Mouse (Mus musculus): ENCODE data around the gene Vps4b. TPM values are rescaled to one million over a fixed set of nuclear protein-coding genes. Genes with fewer than 3 reads are reported as not detected.
A peak's percentile ranks its signal among the peaks of the same experiment; 100 is the strongest.

Vps4b gene
- 54.7 and 81.9 TPM in 2 replicates for polyA plus RNA-seq (2014; fragmentation: Nextera tagmentation; extraction: Ambion mirVana)

GRCm38 (mm10) chr1:106796542-106796924, at the start of gene Vps4b:
Vps4b (minus strand) TSS chr1:106796728.
- Histone ChIP-seq H3K4me1 (ENCODE audit: control insufficient read depth, insufficient read depth, low read length) (peaks cover 14% of the 10 kb centered on the region), H3K27me3 (ENCODE audit: control insufficient read depth, insufficient read depth, low read length) (no peaks in the 10 kb centered on the region), H3K4me2 (replicated peaks; ENCODE audit: low read depth, low read length) (peak within 1 kb of the TSS; percentile 71), H3K9ac (ENCODE audit: low read depth, low read length) (peak within 1 kb of the TSS; percentile 96), H3K9me3 (ENCODE audit: control insufficient read depth, low read length) (no peaks in the 10 kb centered on the region), H3K4me3 (ENCODE audit: low read length) (peak within 1 kb of the TSS; percentile 78), H3K27ac (ENCODE audit: low read depth, low read length) (peak within 1 kb of the TSS; percentile 89), H3K36me3 (ENCODE audit: control insufficient read depth, insufficient read depth, low read length) (no peaks in the 10 kb centered on the region)
- peak; percentile 99 for ATAC-seq (ENCODE audit: low FRiP score, low TSS enrichment)
- under 1% methylated on average over 23 of the region's 23 CpGs for WGBS

GRCm38 (mm10) chr1:106828784-106829183, 32.3 kb upstream of the Vps4b start:
- H3K27ac ChIP-seq (ENCODE audit: low read depth, low read length), result no peak overlapping the region
- no peak for ATAC-seq (ENCODE audit: low FRiP score, low TSS enrichment)
- H3K4me2 ChIP-seq (replicated peaks; ENCODE audit: low read depth, low read length), result no peak overlapping the region
- no peaks in the 10 kb centered on the region for H3K36me3 ChIP-seq (ENCODE audit: control insufficient read depth, insufficient read depth, low read length)
- H3K9me3 ChIP-seq (ENCODE audit: control insufficient read depth, low read length), result no peaks in the 10 kb centered on the region; the same call in 1 of the 2 replicates
- no peak overlapping the region for H3K4me3 ChIP-seq (ENCODE audit: low read length)
- H3K9ac ChIP-seq (ENCODE audit: low read depth, low read length), result no peak overlapping the region
- H3K4me1 ChIP-seq (ENCODE audit: control insufficient read depth, insufficient read depth, low read length), result no peaks in the 10 kb centered on the region
- 75% methylated on average over 4 of the region's 4 CpGs for WGBS
- no peaks in the 10 kb centered on the region for H3K27me3 ChIP-seq (ENCODE audit: control insufficient read depth, insufficient read depth, low read length)

GRCm38 (mm10) chr1:106822297-106822696, 25.8 kb upstream of the Vps4b start:
- Histone ChIP-seq H3K27me3 (ENCODE audit: control insufficient read depth, insufficient read depth, low read length) (no peaks in the 10 kb centered on the region), H3K27ac (ENCODE audit: low read depth, low read length) (no peak overlapping the region), H3K4me1 (ENCODE audit: control insufficient read depth, insufficient read depth, low read length) (no peaks in the 10 kb centered on the region), H3K9me3 (ENCODE audit: control insufficient read depth, low read length) (no peaks in the 10 kb centered on the region), H3K36me3 (ENCODE audit: control insufficient read depth, insufficient read depth, low read length) (no peaks in the 10 kb centered on the region), H3K4me2 (replicated peaks; ENCODE audit: low read depth, low read length) (no peak overlapping the region), H3K9ac (ENCODE audit: low read depth, low read length) (no peak overlapping the region), H3K4me3 (ENCODE audit: low read length) (no peak overlapping the region)
- WGBS, result 75% methylated on average over 3 of the region's 3 CpGs
- no peak for ATAC-seq (ENCODE audit: low FRiP score, low TSS enrichment)

- no peak for ATAC-seq (ENCODE audit: low FRiP score, low TSS enrichment)
Observed at GRCm38 (mm10) chr1:106818323-106818722, 21.8 kb upstream of the Vps4b start.

GRCm38 (mm10) chr1:106816766-106817165, 20.2 kb upstream of the Vps4b start:
- no peak overlapping the region for H3K9ac ChIP-seq (ENCODE audit: low read depth, low read length)
- 85% methylated on average over 11 of the region's 11 CpGs for WGBS
- H3K36me3 ChIP-seq (ENCODE audit: control insufficient read depth, insufficient read depth, low read length), result no peaks in the 10 kb centered on the region
- no peaks in the 10 kb centered on the region for H3K9me3 ChIP-seq (ENCODE audit: control insufficient read depth, low read length)
- H3K4me2 ChIP-seq (replicated peaks; ENCODE audit: low read depth, low read length), result no peak overlapping the region
- H3K4me1 ChIP-seq (ENCODE audit: control insufficient read depth, insufficient read depth, low read length), result no peaks in the 10 kb centered on the region
- H3K27ac ChIP-seq (ENCODE audit: low read depth, low read length), result no peak overlapping the region
- H3K27me3 ChIP-seq (ENCODE audit: control insufficient read depth, insufficient read depth, low read length), result no peaks in the 10 kb centered on the region
- ATAC-seq (ENCODE audit: low FRiP score, low TSS enrichment), result no peak
- no peak overlapping the region for H3K4me3 ChIP-seq (ENCODE audit: low read length)

More at GRCm38 (mm10) chr1:106818323-106818722, 21.8 kb upstream of the Vps4b start:
- Histone ChIP-seq H3K4me2 (replicated peaks; ENCODE audit: low read depth, low read length) (no peak overlapping the region), H3K27me3 (ENCODE audit: control insufficient read depth, insufficient read depth, low read length) (no peaks in the 10 kb centered on the region), H3K36me3 (ENCODE audit: control insufficient read depth, insufficient read depth, low read length) (no peaks in the 10 kb centered on the region), H3K27ac (ENCODE audit: low read depth, low read length) (no peak overlapping the region), H3K9ac (ENCODE audit: low read depth, low read length) (no peak overlapping the region), H3K4me1 (ENCODE audit: control insufficient read depth, insufficient read depth, low read length) (no peaks in the 10 kb centered on the region), H3K4me3 (ENCODE audit: low read length) (no peak overlapping the region), H3K9me3 (ENCODE audit: control insufficient read depth, low read length) (no peaks in the 10 kb centered on the region)
- WGBS, result 25% methylated on average over 4 of the region's 4 CpGs

- ATAC-seq (ENCODE audit: low FRiP score, low TSS enrichment), result no peak
- H3K4me2 ChIP-seq (replicated peaks; ENCODE audit: low read depth, low read length), result no peak overlapping the region
- no peaks in the 10 kb centered on the region for H3K9me3 ChIP-seq (ENCODE audit: control insufficient read depth, low read length)
- 89% methylated on average over 6 of the region's 6 CpGs for WGBS
- no peak overlapping the region for H3K4me3 ChIP-seq (ENCODE audit: low read length)
- no peaks in the 10 kb centered on the region for H3K27me3 ChIP-seq (ENCODE audit: control insufficient read depth, insufficient read depth, low read length)
- H3K27ac ChIP-seq (ENCODE audit: low read depth, low read length), result no peak overlapping the region
- H3K9ac ChIP-seq (ENCODE audit: low read depth, low read length), result no peak overlapping the region
- no peaks in the 10 kb centered on the region for H3K4me1 ChIP-seq (ENCODE audit: control insufficient read depth, insufficient read depth, low read length)
- no peaks in the 10 kb centered on the region for H3K36me3 ChIP-seq (ENCODE audit: control insufficient read depth, insufficient read depth, low read length)
Observed at GRCm38 (mm10) chr1:106815265-106815664, 18.7 kb upstream of the Vps4b start.

GRCm38 (mm10) chr1:106814864-106815263, 18.3 kb upstream of the Vps4b start:
- no peak overlapping the region for H3K4me2 ChIP-seq (replicated peaks; ENCODE audit: low read depth, low read length)
- WGBS, result 70% methylated on average over 5 of the region's 5 CpGs
- ATAC-seq (ENCODE audit: low FRiP score, low TSS enrichment), result no peak

GRCm38 (mm10) chr1:106799931-106800330, 3.4 kb upstream of the Vps4b start:
- Histone ChIP-seq H3K4me1 (ENCODE audit: control insufficient read depth, insufficient read depth, low read length) (peaks cover 7% of the 10 kb centered on the region), H3K4me3 (ENCODE audit: low read length) (no peak overlapping the region), H3K36me3 (ENCODE audit: control insufficient read depth, insufficient read depth, low read length) (no peaks in the 10 kb centered on the region), H3K9me3 (ENCODE audit: control insufficient read depth, low read length) (no peaks in the 10 kb centered on the region), H3K4me2 (replicated peaks; ENCODE audit: low read depth, low read length) (no peak overlapping the region), H3K27me3 (ENCODE audit: control insufficient read depth, insufficient read depth, low read length) (no peaks in the 10 kb centered on the region), H3K9ac (ENCODE audit: low read depth, low read length) (no peak overlapping the region), H3K27ac (ENCODE audit: low read depth, low read length) (no peak overlapping the region)
- ATAC-seq (ENCODE audit: low FRiP score, low TSS enrichment), result no peak
- 76% methylated on average over 3 of the region's 3 CpGs for WGBS

More at GRCm38 (mm10) chr1:106814864-106815263, 18.3 kb upstream of the Vps4b start:
- H3K9me3 ChIP-seq (ENCODE audit: control insufficient read depth, low read length), result no peaks in the 10 kb centered on the region
- H3K27ac ChIP-seq (ENCODE audit: low read depth, low read length), result no peak overlapping the region
- H3K27me3 ChIP-seq (ENCODE audit: control insufficient read depth, insufficient read depth, low read length), result no peaks in the 10 kb centered on the region
- H3K4me1 ChIP-seq (ENCODE audit: control insufficient read depth, insufficient read depth, low read length), result no peaks in the 10 kb centered on the region
- no peak overlapping the region for H3K4me3 ChIP-seq (ENCODE audit: low read length)
- no peak overlapping the region for H3K9ac ChIP-seq (ENCODE audit: low read depth, low read length)
- H3K36me3 ChIP-seq (ENCODE audit: control insufficient read depth, insufficient read depth, low read length), result no peaks in the 10 kb centered on the region

- H3K27me3 ChIP-seq (ENCODE audit: control insufficient read depth, insufficient read depth, low read length), result no peaks in the 10 kb centered on the region
- H3K9ac ChIP-seq (ENCODE audit: low read depth, low read length), result no peak overlapping the region
- WGBS, result 46% methylated on average over 1 of the region's 1 CpGs
- peaks cover 12% of the 10 kb centered on the region for H3K4me1 ChIP-seq (ENCODE audit: control insufficient read depth, insufficient read depth, low read length)
- no peak overlapping the region for H3K4me2 ChIP-seq (replicated peaks; ENCODE audit: low read depth, low read length)
- H3K4me3 ChIP-seq (ENCODE audit: low read length), result no peak overlapping the region
- H3K36me3 ChIP-seq (ENCODE audit: control insufficient read depth, insufficient read depth, low read length), result no peaks in the 10 kb centered on the region
- H3K9me3 ChIP-seq (ENCODE audit: control insufficient read depth, low read length), result no peaks in the 10 kb centered on the region
- no peak overlapping the region for H3K27ac ChIP-seq (ENCODE audit: low read depth, low read length)
- no peak for ATAC-seq (ENCODE audit: low FRiP score, low TSS enrichment)
Observed at GRCm38 (mm10) chr1:106799406-106799805, 2.9 kb upstream of the Vps4b start.
